Mouse (Mus musculus) midbrain, postnatal 0 days (tissue): ENCODE results near the gene Irf2bp2. TPM values are rescaled to one million over a fixed set of nuclear protein-coding genes. Genes with fewer than 3 reads are reported as not detected.

Experiments used
- ATAC-seq: fragments of 200-750 bp; cut with Nextera tagmentation; 2 replicates; pipeline ENCODE4 v1.8.0; 2017; ENCODE audit warnings: moderate number of reproducible peaks, mild to moderate bottlenecking, moderate TSS enrichment, moderate library complexity; ENCODE audit not compliant: low FRiP score
- DNase-seq: peaks from one replicate; pipeline ENCODE4 v3.0.0-alpha.2; 2015; ENCODE audit warnings: low spot score
- H3K27ac ChIP-seq: fragments of 300-500 bp; sonication (generic); 2 replicates; pipeline ENCODE4 v1.5.1; 2014; ENCODE audit warnings: low read depth, mild to moderate bottlenecking, low read length, mixed read lengths
- H3K27me3 ChIP-seq: fragments of 300-500 bp; sonication (generic); 2 replicates; pipeline ENCODE4 v1.6.1; 2014; ENCODE audit warnings: low read length, control low read depth, mixed read lengths; ENCODE audit not compliant: insufficient read depth
- H3K36me3 ChIP-seq: fragments of 300-500 bp; sonication (generic); 2 replicates; pipeline ENCODE4 v1.6.1; 2014; ENCODE audit warnings: low read length, control low read depth, mixed read lengths; ENCODE audit not compliant: insufficient read depth
- H3K4me1 ChIP-seq: fragments of 300-500 bp; sonication (generic); 2 replicates; pipeline ENCODE4 v1.6.1; 2014; ENCODE audit warnings: mild to moderate bottlenecking, control low read depth, antibody characterized with exemption, low read length, mixed read lengths; ENCODE audit not compliant: insufficient read depth
- H3K4me2 ChIP-seq: fragments of 300-500 bp; sonication (generic); 2 replicates; pipeline ENCODE4 v1.6.1; 2014; ENCODE audit warnings: low read depth, mild to moderate bottlenecking, low read length, mixed read lengths; ENCODE audit not compliant: poor library complexity, severe bottlenecking
- H3K4me3 ChIP-seq: fragments of 300-500 bp; sonication (generic); 2 replicates; pipeline ENCODE4 v1.5.1; 2014; ENCODE audit warnings: low read depth, mild to moderate bottlenecking, low read length, moderate library complexity
- H3K9ac ChIP-seq: fragments of 300-500 bp; sonication (generic); replicated peaks from 2 replicates; pipeline ENCODE4 v1.6.1; 2014; ENCODE audit warnings: mild to moderate bottlenecking, low read length, moderate library complexity, mixed read lengths; ENCODE audit not compliant: poor library complexity, severe bottlenecking
- H3K9me3 ChIP-seq: fragments of 300-500 bp; sonication (generic); 2 replicates; pipeline ENCODE4 v1.6.1; 2016; ENCODE audit warnings: low read length, control low read depth
- CTCF ChIP-seq: IDR thresholded peaks from 2 replicates; pipeline ENCODE4 v1.5.1; 2016; ENCODE audit warnings: antibody characterized with exemption, mild to moderate bottlenecking
- WGBS: fragments of 180-500 bp; shearing (Covaris S2); extraction: QIAGEN DNeasy Blood & Tissue Kit; methylation state at CpG from one replicate; pipeline ENCODE4 v1.1.7; 2014; 5-methylcytosine and 5-hydroxymethylcytosine counted together
- polyA plus RNA-seq: library from polyadenylated mRNA; unstranded; fragments of >200 nt; fragmentation: Nextera tagmentation; extraction: Ambion mirVana; gene quantifications from 2 replicates; pipeline ENCODE4 v1.2.1, GENCODE M21; 2015
- total RNA-seq: library from RNA; depleted of rRNA; stranded (reverse); fragments of >200 nt; gene quantifications from 2 replicates; pipeline ENCODE4 v1.2.3, GENCODE M21; 2014

The Irf2bp2 gene
- total and polyA plus RNA-seq, 2 experiments from 2014 or later = 9.2 to 88.2 TPM

DNA sequence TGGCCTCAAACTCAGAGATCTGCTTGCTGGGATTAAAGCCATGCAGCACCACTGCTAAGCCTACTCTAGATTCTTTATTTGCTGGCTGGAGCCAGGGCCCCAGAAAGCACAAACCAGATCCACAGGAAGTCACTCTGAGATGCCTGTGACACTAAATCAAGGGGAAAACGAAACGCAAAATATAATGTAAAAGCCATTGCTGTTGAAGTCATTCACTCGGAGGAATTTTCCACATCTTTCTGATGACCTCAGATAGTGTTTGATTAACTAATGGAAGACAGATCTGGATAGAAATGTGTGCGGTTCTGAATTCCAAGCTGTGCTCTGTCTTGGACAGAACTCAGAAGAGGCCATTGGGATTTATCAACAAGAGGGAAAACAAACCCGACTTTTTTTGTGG lies 22.9 kb upstream of the Irf2bp2 start:
- no peak for TF ChIP-seq CTCF
- WGBS = 83% methylated on average over 5 of the region's 5 CpGs
- ATAC-seq = no peak

DNA sequence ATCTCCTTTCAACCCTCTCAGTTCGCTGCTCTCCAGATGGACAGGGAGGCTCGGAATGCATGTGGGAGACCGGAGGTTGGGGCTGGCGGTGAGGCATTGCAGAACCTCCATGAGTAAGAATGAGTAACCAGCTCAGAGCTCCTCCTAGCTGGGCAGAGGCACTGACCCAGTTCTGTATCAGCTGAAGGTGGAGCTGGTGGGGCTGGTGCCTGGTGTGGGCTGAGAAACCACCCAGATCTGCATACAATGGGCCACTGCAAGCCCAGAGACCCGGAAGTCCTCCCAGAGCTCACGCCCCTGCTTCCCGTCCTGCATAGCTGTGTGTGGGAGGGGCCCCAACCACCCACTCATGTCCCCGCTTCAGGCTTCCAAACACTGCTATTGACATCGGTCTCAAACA lies 22.0 kb upstream of the Irf2bp2 start:
- ATAC-seq = no peak
- TF ChIP-seq CTCF = no peak
- Histone ChIP-seq H3K4me1 (no peaks in the 10 kb centered on the region), H3K9ac (no peak overlapping the region), H3K27me3 (no peaks in the 10 kb centered on the region), H3K4me2 (no peak overlapping the region), H3K9me3 (0 out of 2 replicates have a peak, but pooled peaks cover 5% of the 10 kb centered on the region), H3K36me3 (no peaks in the 10 kb centered on the region), H3K4me3 (no peak overlapping the region), H3K27ac (no peak overlapping the region)
- WGBS = 86% methylated on average over 9 of the region's 9 CpGs
- no peak for DNase-seq

More for the DNA sequence above, 22.9 kb upstream of the Irf2bp2 start:
- Histone ChIP-seq H3K4me1 (no peaks in the 10 kb centered on the region), H3K4me2 (no peak overlapping the region), H3K27ac (no peak overlapping the region), H3K9ac (no peak overlapping the region), H3K36me3 (no peaks in the 10 kb centered on the region), H3K9me3 (0 out of 2 replicates have a peak, but pooled peaks cover 5% of the 10 kb centered on the region), H3K27me3 (no peaks in the 10 kb centered on the region), H3K4me3 (no peak overlapping the region)
- no peak for DNase-seq

DNA sequence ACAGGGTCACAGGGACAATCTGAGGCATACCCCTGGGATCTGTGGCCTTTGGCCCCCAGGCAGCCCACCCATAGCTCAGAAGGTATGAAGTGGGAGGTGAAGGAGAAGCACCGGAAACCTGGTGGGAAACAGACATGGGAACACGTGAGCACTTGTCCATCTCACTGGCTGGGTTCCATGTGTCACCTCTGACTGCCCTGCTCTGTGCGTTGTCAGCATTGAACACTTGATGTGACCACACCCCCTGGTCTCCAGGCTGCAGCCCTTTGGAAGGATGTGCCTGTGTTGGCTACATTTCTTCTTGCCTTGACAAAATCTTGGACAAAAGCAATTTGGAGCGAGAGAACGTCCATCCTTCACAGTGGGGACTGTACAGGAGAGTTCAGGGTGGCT lies 20.9 kb upstream of the Irf2bp2 start:
- 82% methylated on average over 5 of the region's 5 CpGs for WGBS
- no peak for ATAC-seq
- H3K27me3 ChIP-seq = no peaks in the 10 kb centered on the region

DNA sequence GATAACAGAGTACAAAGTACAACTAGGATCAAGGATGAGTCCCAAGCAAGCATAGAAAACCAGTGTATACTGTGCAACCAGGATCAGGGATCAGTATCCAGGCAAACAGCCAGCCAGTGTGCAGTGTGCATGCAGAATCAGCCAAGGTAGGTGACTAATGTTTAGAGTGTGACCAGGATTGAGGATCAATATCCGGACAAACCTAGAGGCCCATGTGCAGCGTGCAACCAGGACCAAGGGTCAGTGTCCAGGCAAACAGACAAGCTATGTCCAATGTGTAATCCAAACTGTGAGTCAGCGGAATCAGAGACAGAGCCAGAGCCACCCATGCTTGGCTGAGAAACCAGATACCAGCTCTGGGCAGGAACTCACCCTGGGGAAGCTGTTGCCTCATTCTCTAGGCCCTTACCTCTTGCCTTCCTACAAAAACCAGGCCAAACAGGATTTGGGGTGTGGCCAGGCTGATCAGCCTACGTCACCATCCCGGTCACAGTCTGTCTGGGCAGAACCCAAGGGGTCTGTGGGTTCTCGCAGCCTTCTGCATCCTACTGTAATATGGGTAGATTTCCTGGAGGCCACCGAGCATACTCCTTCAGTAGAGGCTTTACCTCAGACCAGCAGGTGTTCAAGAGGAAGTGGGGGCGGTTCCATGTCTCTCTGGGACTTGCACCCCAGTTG lies 20.4 kb upstream of the Irf2bp2 start:
- TF ChIP-seq CTCF = no peak
- Histone ChIP-seq H3K36me3 (no peaks in the 10 kb centered on the region), H3K9ac (no peak overlapping the region), H3K4me2 (no peak overlapping the region), H3K4me3 (no peak overlapping the region), H3K27ac (no peak overlapping the region), H3K27me3 (no peaks in the 10 kb centered on the region), H3K4me1 (no peaks in the 10 kb centered on the region), H3K9me3 (0 out of 2 replicates have a peak, but pooled peaks cover 5% of the 10 kb centered on the region)
- DNase-seq (no peak), ATAC-seq (no peak)
- WGBS = 87% methylated on average over 8 of the region's 8 CpGs

More for the DNA sequence above, 20.9 kb upstream of the Irf2bp2 start:
- H3K4me1 ChIP-seq = no peaks in the 10 kb centered on the region
- no peak overlapping the region for H3K4me3 ChIP-seq
- H3K36me3 ChIP-seq = no peaks in the 10 kb centered on the region
- TF ChIP-seq CTCF = no peak
- no peak overlapping the region for H3K4me2 ChIP-seq
- H3K9me3 ChIP-seq = 0 out of 2 replicates have a peak, but pooled peaks cover 5% of the 10 kb centered on the region
- H3K27ac ChIP-seq = no peak overlapping the region
- H3K9ac ChIP-seq = no peak overlapping the region
- no peak for DNase-seq

DNA sequence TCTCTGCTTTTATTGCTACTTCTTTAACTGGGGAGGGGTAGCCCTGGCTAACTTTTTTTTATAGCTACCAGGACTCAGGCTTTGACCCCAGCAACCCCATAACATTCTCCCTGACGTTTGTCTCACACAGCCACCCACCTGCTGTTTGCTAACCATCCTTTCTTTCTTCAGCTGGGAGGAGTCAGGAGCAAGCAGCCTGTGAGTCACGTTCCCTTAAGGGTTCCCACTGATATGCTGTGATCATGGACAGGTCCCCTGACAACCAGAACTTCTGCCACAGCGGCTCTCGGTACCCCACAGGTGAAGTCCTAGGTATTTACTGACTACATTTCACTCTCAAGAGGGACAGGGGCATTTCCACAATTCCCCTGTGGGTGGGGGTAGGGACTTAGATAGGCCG lies 19.4 kb upstream of the Irf2bp2 start:
- no peaks in the 10 kb centered on the region for H3K36me3 ChIP-seq
- no peak overlapping the region for H3K4me2 ChIP-seq
- 0 out of 2 replicates have a peak, but pooled peaks cover 5% of the 10 kb centered on the region for H3K9me3 ChIP-seq
- ATAC-seq = no peak
- no peak for TF ChIP-seq CTCF
- H3K9ac ChIP-seq = no peak overlapping the region
- 0 out of 2 replicates have a peak, but pooled peaks cover 3% of the 10 kb centered on the region for H3K4me1 ChIP-seq
- no peak for DNase-seq
- H3K27me3 ChIP-seq = no peaks in the 10 kb centered on the region
- H3K27ac ChIP-seq = no peak overlapping the region
- H3K4me3 ChIP-seq = no peak overlapping the region
- 67% methylated on average over 5 of the region's 5 CpGs for WGBS

DNA sequence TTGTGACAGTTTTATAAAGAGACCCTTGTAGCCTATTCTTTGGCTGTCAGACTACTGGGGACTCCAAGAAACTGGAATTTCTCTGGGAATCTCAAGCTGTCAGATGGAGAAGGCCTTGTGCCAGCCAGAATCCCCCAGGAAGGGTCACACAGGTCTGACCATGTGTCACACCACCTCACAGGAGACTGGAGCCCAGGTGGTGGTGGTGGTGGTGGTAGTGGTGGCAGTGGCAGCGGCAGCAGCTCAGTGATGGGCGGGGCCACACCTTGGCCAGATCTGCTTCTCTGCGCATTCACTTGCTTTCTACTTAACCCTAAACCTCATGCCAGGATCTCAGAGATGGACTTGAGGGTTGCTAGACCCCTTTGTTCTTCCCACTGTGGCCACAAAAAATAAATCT lies 19.0 kb upstream of the Irf2bp2 start:
- Histone ChIP-seq H3K9me3 (0 out of 2 replicates have a peak, but pooled peaks cover 5% of the 10 kb centered on the region), H3K4me2 (no peak overlapping the region), H3K4me3 (no peak overlapping the region), H3K9ac (no peak overlapping the region), H3K4me1 (0 out of 2 replicates have a peak, but pooled peaks cover 3% of the 10 kb centered on the region), H3K27ac (no peak overlapping the region), H3K36me3 (no peaks in the 10 kb centered on the region), H3K27me3 (no peaks in the 10 kb centered on the region)
- DNase-seq (no peak), ATAC-seq (no peak)
- TF ChIP-seq CTCF = no peak
- WGBS = 92% methylated on average over 3 of the region's 3 CpGs
